Mouse (Mus musculus): ENCODE measurements around the gene Ccdc141. TPM values are rescaled to one million over a fixed set of nuclear protein-coding genes. Genes with fewer than 3 reads are reported as not detected.

The Ccdc141 gene
- total RNA-seq, 2 experiments from 2014 or later: 19.3 to 21.7 TPM

DNA sequence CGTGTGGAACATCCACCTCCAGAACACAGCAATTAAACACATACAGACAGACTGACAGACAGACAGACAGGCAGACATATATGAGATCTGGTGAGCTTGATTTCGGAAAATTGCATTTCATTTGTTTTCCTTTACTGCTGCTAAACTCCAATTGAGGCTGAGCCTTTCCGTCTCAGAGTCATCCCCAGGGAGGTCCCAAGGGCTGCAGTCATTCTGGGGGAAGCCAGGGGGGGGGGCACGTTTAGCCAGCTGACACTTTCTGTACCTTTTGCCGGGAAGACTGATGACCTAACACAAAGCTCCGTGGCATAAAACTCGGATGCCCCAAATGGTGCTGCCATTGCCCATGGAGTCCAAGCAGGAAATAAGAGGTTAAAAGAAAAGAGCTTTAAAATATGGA lies 5.0 kb upstream of the Ccdc141 start:
- no peak for DNase-seq (ENCODE audit: low spot score in 2 of 2)

DNA sequence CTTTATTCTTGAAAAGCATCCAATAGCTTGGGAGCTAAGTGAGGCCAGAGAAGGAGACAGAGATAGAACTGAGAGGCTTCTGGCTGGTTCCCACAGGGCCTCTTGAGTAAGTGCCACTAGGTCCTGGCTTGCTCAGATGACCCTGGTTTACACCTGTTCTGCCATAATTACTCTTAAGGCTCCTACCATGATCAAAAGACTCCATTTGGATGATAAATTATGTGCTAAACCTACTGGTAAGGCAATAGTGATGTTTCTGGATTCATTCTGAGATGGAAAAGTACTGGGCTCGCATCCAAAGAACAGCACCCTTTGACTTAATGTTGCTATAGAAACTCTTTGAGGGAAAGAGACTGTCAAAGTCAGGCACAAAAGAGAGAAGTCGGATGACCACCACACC lies 3.9 kb upstream of the Ccdc141 start:
- DNase-seq (ENCODE audit: low spot score in 2 of 2): no peak

DNA sequence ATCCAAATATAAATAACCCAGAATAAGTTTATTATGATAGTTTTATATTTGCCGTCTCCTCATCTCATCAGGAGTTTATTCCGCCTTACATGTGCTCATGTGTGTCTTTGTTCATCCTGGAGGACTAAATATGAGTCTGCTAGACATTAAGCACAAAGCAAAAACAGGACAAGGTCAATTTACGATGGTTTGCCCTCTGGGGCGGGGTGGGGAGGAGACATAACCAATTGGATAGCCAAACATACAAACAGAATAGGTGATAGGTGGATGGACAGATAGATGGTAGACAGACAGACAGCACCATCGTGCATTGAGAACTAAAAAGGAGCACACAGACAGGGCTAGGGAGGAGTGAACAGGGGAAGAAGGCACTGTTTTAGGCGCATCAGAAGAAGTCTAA lies 3.4 kb upstream of the Ccdc141 start:
- DNase-seq (ENCODE audit: low spot score in 2 of 2): no peak

GRCm38 (mm10) chr2:77173366-77173765 lies 2.9 kb upstream of the Ccdc141 start:
- no peak for DNase-seq (ENCODE audit: low spot score in 2 of 2)

DNA sequence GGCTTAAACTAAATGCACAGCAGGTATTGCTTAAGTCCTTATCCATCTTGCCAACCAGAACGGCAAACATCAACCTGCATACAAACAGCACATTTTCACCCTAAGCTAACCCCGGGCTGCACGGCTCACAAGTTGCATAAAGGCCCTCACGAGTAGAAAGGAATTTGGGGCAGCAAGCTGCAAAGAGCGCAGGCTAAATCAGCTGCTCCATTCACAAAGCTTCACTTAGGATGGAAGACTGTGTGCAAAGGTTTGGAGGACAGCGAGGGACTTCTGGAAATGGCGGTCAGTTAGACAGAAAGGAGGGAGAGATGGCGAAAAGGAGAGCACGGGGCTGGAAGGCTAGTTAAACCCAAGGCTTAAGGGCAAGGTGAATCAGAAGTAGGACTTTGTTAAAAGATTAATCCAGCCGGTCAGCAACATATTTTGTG lies 1.8 kb upstream of the Ccdc141 start:
- no peak for DNase-seq (ENCODE audit: low spot score in 2 of 2)

- DNase-seq (ENCODE audit: low spot score in 2 of 2): no peak
Measured at GRCm38 (mm10) chr2:77171444-77172240, 1.2 kb upstream of the Ccdc141 start.

- DNase-seq (ENCODE audit: low spot score in 2 of 2): peak in 1 of 2 experiments; percentile 10
Measured at GRCm38 (mm10) chr2:77169916-77170632, 362 bp downstream of the Ccdc141 start.

GRCm38 (mm10) chr2:77169218-77169617 lies 1.2 kb downstream of the Ccdc141 start:
- DNase-seq (ENCODE audit: low spot score in 2 of 2): no peak

- no peak for DNase-seq (ENCODE audit: low spot score in 2 of 2)
Measured at GRCm38 (mm10) chr2:77168781-77169180, 1.7 kb downstream of the Ccdc141 start.

DNA sequence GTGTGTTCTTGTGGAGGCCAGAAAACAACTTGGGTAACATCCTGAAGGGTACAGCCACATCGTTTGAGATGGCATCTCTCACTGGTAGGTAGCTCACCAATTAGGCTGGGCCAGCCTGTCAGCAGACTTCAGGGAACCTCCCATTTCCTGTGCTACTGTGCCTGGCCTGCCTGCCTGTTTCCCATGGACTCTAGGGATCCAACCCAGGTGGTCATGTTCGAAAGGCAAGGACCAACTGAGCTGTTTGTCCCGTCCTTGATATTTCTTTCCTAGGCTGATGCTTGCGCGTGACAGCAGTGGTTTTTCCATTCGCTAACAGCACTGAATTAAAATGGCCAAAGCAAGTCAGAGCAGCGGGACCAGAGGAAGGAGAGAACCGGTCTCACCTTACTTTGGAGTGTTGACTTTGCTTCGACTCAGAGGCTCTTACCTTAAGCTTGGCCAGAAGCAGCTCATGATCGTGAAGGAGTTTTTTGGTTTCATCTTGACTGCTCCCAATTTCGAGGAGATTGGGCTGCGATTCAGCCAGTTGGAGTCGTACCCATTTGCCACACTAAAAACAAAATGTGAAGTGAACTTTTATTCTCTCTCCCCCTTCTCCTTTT lies 2.3 kb downstream of the Ccdc141 start:
- DNase-seq (ENCODE audit: low spot score in 2 of 2): no peak

DNA sequence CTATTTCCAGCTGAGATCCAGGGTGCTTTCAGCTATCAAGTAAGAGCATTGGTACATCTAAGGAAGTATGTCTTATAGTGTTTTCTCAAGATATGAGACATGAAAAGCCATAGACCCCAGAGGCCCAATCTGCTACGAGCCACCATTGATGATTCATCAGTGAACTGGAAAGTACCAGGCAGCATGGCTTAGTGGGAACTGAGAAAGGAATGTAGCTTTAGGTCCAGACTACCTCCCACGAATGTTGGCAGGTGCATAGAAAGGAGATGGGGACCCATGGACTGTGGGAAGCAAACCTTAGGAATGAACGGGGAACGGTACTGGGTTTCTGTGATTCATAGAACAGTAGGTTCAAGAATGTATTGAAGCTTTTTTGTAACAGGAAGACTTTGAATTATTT lies 4.1 kb downstream of the Ccdc141 start:
- no peak for DNase-seq (ENCODE audit: low spot score in 2 of 2)

- no peak for DNase-seq (ENCODE audit: low spot score in 2 of 2)
Measured at GRCm38 (mm10) chr2:77164662-77165061, 5.8 kb downstream of the Ccdc141 start.

DNA sequence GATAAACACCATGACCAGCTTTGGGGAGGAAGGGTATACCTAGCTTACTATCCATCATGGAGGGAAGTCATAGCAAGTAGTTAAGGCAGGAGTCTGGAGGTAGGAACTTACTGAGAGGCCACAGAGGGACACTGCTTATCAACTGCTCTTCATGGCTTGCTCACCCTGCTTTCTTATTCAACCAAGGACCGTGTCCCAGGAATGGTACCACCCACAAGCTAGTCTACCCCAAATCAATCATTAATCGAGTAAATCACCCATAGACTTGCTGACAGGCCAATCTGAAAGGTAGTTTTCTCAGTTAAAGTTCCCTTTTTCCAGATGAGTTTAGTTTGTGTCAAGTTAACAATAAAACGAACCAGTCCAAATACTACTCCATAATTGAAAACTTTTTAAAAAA lies 7.1 kb downstream of the Ccdc141 start:
- DNase-seq (ENCODE audit: low spot score in 2 of 2): no peak

DNA sequence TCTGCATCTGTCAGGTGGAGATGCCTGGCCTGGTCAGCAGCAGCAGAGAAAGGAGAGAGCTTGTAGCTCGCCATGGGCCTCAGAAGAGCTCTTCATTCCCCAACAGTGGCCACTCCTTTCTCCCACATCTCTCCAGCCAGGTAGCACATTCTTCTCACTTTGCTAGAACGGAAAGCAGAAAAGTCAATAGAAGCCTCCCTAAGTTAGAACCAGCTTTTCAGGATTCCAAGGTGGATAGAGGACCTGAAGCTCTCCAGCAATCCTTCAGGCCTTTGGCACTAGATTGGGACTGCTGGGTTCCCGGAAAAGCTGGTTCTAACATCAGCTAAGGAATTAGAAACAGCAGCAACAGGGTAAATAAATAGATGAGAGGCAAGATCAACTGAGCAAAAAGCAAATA lies 8.3 kb downstream of the Ccdc141 start:
- no peak for DNase-seq (ENCODE audit: low spot score in 2 of 2)

GRCm38 (mm10) chr2:77157546-77157945 lies 12.9 kb downstream of the Ccdc141 start:
- no peak for DNase-seq (ENCODE audit: low spot score in 2 of 2)

GRCm38 (mm10) chr2:77154080-77154479 lies 16.4 kb downstream of the Ccdc141 start:
- DNase-seq (ENCODE audit: low spot score in 2 of 2): no peak

DNA sequence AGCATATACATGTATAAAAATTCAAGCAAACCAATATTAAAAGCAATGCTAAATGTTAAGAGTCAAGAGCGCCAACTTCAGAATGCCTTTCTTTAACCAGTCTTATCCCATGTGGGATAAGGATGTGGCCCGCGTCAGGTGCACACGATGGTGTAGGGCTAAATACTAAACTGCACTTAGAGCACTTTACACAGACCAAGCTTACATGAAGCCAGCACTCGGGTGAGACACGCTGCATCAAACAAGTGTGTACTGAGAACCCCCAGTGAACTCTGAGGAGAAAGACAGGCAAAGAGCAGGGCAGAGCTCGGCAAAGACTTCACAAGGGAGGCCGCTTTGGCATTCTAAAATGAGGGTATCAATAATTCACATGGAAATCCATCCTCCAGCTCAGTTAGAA lies 19.2 kb downstream of the Ccdc141 start:
- no peak for DNase-seq (ENCODE audit: low spot score in 2 of 2)

- DNase-seq (ENCODE audit: low spot score in 2 of 2): no peak
Measured at GRCm38 (mm10) chr2:77149576-77149975, 20.9 kb downstream of the Ccdc141 start.

- DNase-seq (ENCODE audit: low spot score in 2 of 2): no peak
Measured at GRCm38 (mm10) chr2:77148215-77148614, 22.2 kb downstream of the Ccdc141 start.

- DNase-seq (ENCODE audit: low spot score in 2 of 2): no peak
Measured at GRCm38 (mm10) chr2:77146968-77147367, 23.5 kb downstream of the Ccdc141 start.

DNA sequence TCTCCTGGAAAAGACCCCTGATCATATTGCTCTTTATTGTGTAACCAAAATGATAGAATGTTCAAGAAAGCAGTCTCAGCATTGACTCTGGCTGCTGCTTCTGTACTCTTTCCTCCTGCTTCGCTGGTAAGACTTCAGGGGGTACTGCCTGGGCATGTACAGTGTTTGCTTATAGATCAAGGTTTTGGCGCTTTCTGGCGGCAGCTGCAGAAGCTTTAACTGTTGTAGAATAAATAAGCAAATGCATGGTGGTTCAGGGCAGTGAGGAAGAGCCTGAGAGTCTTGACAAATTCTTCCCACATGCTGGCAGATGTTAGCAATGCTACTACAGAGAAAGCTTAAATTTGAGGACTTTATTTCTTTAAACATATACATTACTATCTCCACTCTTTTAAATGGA lies 24.1 kb downstream of the Ccdc141 start:
- DNase-seq (ENCODE audit: low spot score in 2 of 2): no peak

GRCm38 (mm10) chr2:77143536-77143935 lies 26.9 kb downstream of the Ccdc141 start:
- no peak for DNase-seq (ENCODE audit: low spot score in 2 of 2)

All from adrenal gland, postnatal 4 days (tissue).